Mouse (Mus musculus) embryonic facial prominence, embryonic 13.5 days (tissue): Measurements from ENCODE around the gene Efcab12. TPM values are rescaled to one million over a fixed set of nuclear protein-coding genes. Genes with fewer than 3 reads are reported as not detected.

Experiments used
- ATAC-seq: fragments of 200-750 bp; cut with Nextera tagmentation; 2 replicates; pipeline ENCODE4 v1.8.0; 2017; ENCODE audit warnings: low read depth; ENCODE audit not compliant: insufficient number of reproducible peaks, insufficient read depth, low FRiP score, low TSS enrichment
- H3K27ac ChIP-seq: fragments of 300-500 bp; sonication (generic); 2 replicates; pipeline ENCODE4 v1.5.1; 2015; ENCODE audit warnings: moderate library complexity, mild to moderate bottlenecking, inconsistent platforms
- H3K27me3 ChIP-seq: fragments of 300-500 bp; sonication (generic); 2 replicates; pipeline ENCODE4 v1.6.1; 2015; ENCODE audit warnings: mild to moderate bottlenecking, inconsistent platforms
- H3K36me3 ChIP-seq: fragments of 300-500 bp; sonication (generic); 2 replicates; pipeline ENCODE4 v1.6.1; 2015; ENCODE audit warnings: mild to moderate bottlenecking, inconsistent platforms
- H3K4me1 ChIP-seq: fragments of 300-500 bp; sonication (generic); 2 replicates; pipeline ENCODE4 v1.6.1; 2015; ENCODE audit warnings: inconsistent platforms
- H3K4me2 ChIP-seq: fragments of 300-500 bp; sonication (generic); 2 replicates; pipeline ENCODE4 v1.6.1; 2015; ENCODE audit warnings: moderate library complexity, mild to moderate bottlenecking, inconsistent platforms
- H3K4me3 ChIP-seq: fragments of 300-500 bp; sonication (generic); 2 replicates; pipeline ENCODE4 v1.5.1; 2015; ENCODE audit warnings: mild to moderate bottlenecking, inconsistent platforms
- H3K9ac ChIP-seq: fragments of 300-500 bp; sonication (generic); 2 replicates; pipeline ENCODE4 v1.6.1; 2015; ENCODE audit warnings: mild to moderate bottlenecking, inconsistent platforms
- H3K9me3 ChIP-seq: fragments of 300-500 bp; sonication (generic); 2 replicates; pipeline ENCODE4 v1.6.1; 2016; ENCODE audit warnings: inconsistent platforms
- WGBS: fragments of 180-500 bp; shearing (Covaris S2); methylation state at CpG from one replicate; pipeline ENCODE4 v1.1.7; 2015; ENCODE audit warnings: mixed read lengths; 5-methylcytosine and 5-hydroxymethylcytosine counted together
- polyA plus RNA-seq: library from polyadenylated mRNA; unstranded; fragments of >200 nt; fragmentation: Nextera tagmentation; extraction: Ambion mirVana; gene quantifications from 2 replicates; pipeline ENCODE4 v1.2.1, GENCODE M21; 2015

Efcab12 gene
- polyA plus RNA-seq, 1 experiment from 2014 or later, result 0.81 TPM

- Histone ChIP-seq H3K4me3 (peak overlapping the region; percentile 81), H3K4me2 (peak overlapping the region; percentile 93), H3K9me3 (no peaks in the 10 kb centered on the region), H3K4me1 (peaks cover 23% of the 10 kb centered on the region), H3K27me3 (no peaks in the 10 kb centered on the region), H3K36me3 (peaks cover 31% of the 10 kb centered on the region), H3K9ac (peak overlapping the region; percentile 86), H3K27ac (0 out of 2 replicates have a peak overlapping the region, but pooled peaks have one; percentile 88)
- WGBS, result 56% methylated on average over 9 of the region's 9 CpGs
- ATAC-seq, result no peak
Observed at GRCm38 (mm10) chr6:115776363-115776762, 61.8 kb downstream of the Efcab12 start.

- Histone ChIP-seq H3K4me1 (peaks cover 23% of the 10 kb centered on the region), H3K4me2 (peak overlapping the region; percentile 93), H3K9ac (peak overlapping the region; percentile 86), H3K4me3 (peak overlapping the region; percentile 81), H3K27ac (peak overlapping the region; percentile 88), H3K36me3 (peaks cover 25% of the 10 kb centered on the region), H3K27me3 (no peaks in the 10 kb centered on the region), H3K9me3 (no peaks in the 10 kb centered on the region)
- no peak for ATAC-seq
- WGBS, result 46% methylated on average over 3 of the region's 3 CpGs
Observed at GRCm38 (mm10) chr6:115775838-115776237, 62.4 kb downstream of the Efcab12 start.

DNA sequence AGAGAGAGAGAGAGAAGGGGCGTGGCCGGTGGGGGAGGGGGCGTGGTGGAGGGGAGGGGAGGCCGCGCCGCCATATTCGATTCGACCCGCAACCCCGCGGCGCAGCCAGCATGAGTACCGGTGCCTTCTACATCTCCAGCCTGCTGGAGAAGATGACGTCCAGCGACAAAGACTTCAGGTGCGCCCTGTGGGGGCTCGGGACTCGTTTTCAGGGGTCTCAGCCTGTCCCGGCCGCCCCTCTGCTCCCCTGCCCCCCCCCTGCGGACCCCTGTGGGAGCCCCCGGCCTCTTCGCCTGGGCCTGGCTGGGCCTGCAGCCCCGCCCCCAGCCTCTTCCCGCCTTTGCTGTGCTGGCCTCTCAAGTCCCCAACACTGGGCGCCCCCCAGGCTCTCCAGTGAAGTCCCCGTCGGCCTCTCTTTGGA lies 63.7 kb downstream of the Efcab12 start, which contains the start of gene Cand2:
Cand2 (plus strand) TSS at position 38 of the 421 bp plus-strand sequence.
- Histone ChIP-seq H3K36me3 (peaks cover 12% of the 10 kb centered on the region), H3K9me3 (no peaks in the 10 kb centered on the region), H3K9ac (peak within 1 kb of the TSS; percentile 86), H3K4me1 (peaks cover 23% of the 10 kb centered on the region), H3K27me3 (no peaks in the 10 kb centered on the region), H3K4me3 (peak within 1 kb of the TSS; percentile 81), H3K27ac (peak within 1 kb of the TSS; percentile 88), H3K4me2 (peak within 1 kb of the TSS; percentile 93)
- ATAC-seq, result peak; percentile 81
- WGBS, result 0% methylated on average over 21 of the region's 28 CpGs

GRCm38 (mm10) chr6:115773966-115774413 lies 64.2 kb downstream of the Efcab12 start:
- H3K4me2 ChIP-seq, result peak overlapping the region; percentile 93
- no peaks in the 10 kb centered on the region for H3K27me3 ChIP-seq
- no peaks in the 10 kb centered on the region for H3K9me3 ChIP-seq
- H3K4me3 ChIP-seq, result peak overlapping the region; percentile 81
- WGBS, result 2% methylated on average over 14 of the region's 14 CpGs
- H3K27ac ChIP-seq, result peak overlapping the region; percentile 73
- H3K4me1 ChIP-seq, result peaks cover 23% of the 10 kb centered on the region
- H3K9ac ChIP-seq, result peak overlapping the region; percentile 66
- peaks cover 9% of the 10 kb centered on the region for H3K36me3 ChIP-seq
- peak; percentile 70; the same call in 1 of the 2 replicates for ATAC-seq

- no peak overlapping the region for H3K4me3 ChIP-seq
- 89% methylated on average over 1 of the region's 1 CpGs for WGBS
Observed at GRCm38 (mm10) chr6:115772604-115773003, 65.6 kb downstream of the Efcab12 start.

GRCm38 (mm10) chr6:115772201-115772600 lies 66.0 kb downstream of the Efcab12 start:
- ATAC-seq, result no peak
- H3K27ac ChIP-seq, result no peak overlapping the region
- H3K9ac ChIP-seq, result no peak overlapping the region
- H3K27me3 ChIP-seq, result no peaks in the 10 kb centered on the region
- no peak overlapping the region for H3K4me2 ChIP-seq
- H3K4me3 ChIP-seq, result no peak overlapping the region
- no peaks in the 10 kb centered on the region for H3K9me3 ChIP-seq
- peaks cover 23% of the 10 kb centered on the region for H3K4me1 ChIP-seq
- no peaks in the 10 kb centered on the region for H3K36me3 ChIP-seq
- 78% methylated on average over 6 of the region's 6 CpGs for WGBS

More at GRCm38 (mm10) chr6:115772604-115773003, 65.6 kb downstream of the Efcab12 start:
- Histone ChIP-seq H3K9me3 (no peaks in the 10 kb centered on the region), H3K36me3 (no peaks in the 10 kb centered on the region; the same call in 1 of the 2 replicates), H3K4me1 (peaks cover 23% of the 10 kb centered on the region), H3K27me3 (no peaks in the 10 kb centered on the region), H3K9ac (no peak overlapping the region), H3K27ac (no peak overlapping the region), H3K4me2 (no peak overlapping the region)
- no peak for ATAC-seq

DNA sequence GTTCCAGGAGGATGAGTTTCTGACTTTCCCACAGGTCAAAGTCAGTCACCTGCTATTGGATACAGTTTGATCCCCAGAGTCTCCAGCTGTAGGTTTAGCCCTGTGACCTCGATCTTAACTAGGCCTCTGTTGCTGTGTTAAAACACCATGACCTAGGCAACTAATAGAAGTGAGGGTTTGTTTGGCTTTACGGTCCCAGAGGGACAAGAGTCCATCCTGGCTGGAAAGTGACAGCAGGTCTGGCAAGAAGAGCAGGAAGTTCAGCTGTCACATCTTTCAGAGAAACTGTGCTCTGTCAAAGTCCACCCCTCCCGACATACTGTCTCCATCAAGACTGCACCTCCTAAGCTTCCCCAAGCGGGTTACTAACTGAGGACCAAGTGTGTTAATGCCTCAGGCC lies 67.4 kb downstream of the Efcab12 start:
- Histone ChIP-seq H3K27ac (no peak overlapping the region), H3K9me3 (no peaks in the 10 kb centered on the region), H3K4me3 (no peak overlapping the region), H3K4me2 (no peak overlapping the region), H3K36me3 (no peaks in the 10 kb centered on the region), H3K4me1 (peaks cover 10% of the 10 kb centered on the region), H3K27me3 (no peaks in the 10 kb centered on the region), H3K9ac (no peak overlapping the region)
- 63% methylated on average over 4 of the region's 4 CpGs for WGBS
- ATAC-seq, result no peak

- H3K4me2 ChIP-seq, result no peak overlapping the region
- no peak overlapping the region for H3K27ac ChIP-seq
- H3K27me3 ChIP-seq, result no peaks in the 10 kb centered on the region
- peaks cover 3% of the 10 kb centered on the region for H3K4me1 ChIP-seq
- no peak overlapping the region for H3K9ac ChIP-seq
- no peaks in the 10 kb centered on the region for H3K9me3 ChIP-seq
- H3K4me3 ChIP-seq, result no peak overlapping the region
- WGBS, result 82% methylated on average over 20 of the region's 20 CpGs
- H3K36me3 ChIP-seq, result no peaks in the 10 kb centered on the region
- ATAC-seq, result no peak
Observed at GRCm38 (mm10) chr6:115770059-115770670, 68.0 kb downstream of the Efcab12 start.

DNA sequence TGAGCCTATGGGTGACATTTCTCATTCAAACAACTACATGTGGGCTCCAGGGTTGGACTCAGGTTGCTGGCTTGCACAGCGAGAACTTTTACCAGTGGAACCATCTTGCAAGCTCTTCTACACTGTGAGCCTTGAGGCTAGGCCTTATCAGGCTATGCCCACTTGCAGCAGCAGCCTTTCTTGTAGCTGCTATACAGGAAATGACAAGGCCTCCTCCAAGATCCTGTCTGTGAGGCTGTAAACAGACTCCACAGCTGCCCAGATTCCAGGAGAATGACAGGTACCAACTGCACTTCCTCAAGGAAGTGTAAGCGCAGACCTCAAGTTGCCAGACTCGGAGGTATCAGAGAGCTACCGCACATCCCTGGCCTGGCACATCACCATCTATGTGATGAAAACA lies 70.0 kb downstream of the Efcab12 start:
- Histone ChIP-seq H3K9ac (no peak overlapping the region), H3K27ac (no peak overlapping the region), H3K9me3 (no peaks in the 10 kb centered on the region), H3K27me3 (no peaks in the 10 kb centered on the region), H3K4me1 (peaks cover 11% of the 10 kb centered on the region), H3K4me3 (no peak overlapping the region), H3K36me3 (no peaks in the 10 kb centered on the region), H3K4me2 (no peak overlapping the region)
- no peak for ATAC-seq
- whole genome bisulfite sequencing, result 75% methylated on average over 4 of the region's 4 CpGs

- Histone ChIP-seq H3K4me3 (no peak overlapping the region), H3K36me3 (no peaks in the 10 kb centered on the region), H3K4me1 (peaks cover 14% of the 10 kb centered on the region), H3K9ac (no peak overlapping the region), H3K9me3 (no peaks in the 10 kb centered on the region), H3K27me3 (no peaks in the 10 kb centered on the region), H3K27ac (no peak overlapping the region), H3K4me2 (no peak overlapping the region)
- no peak for ATAC-seq
- 43% methylated on average over 9 of the region's 9 CpGs for WGBS
Observed at GRCm38 (mm10) chr6:115767357-115767756, 70.9 kb downstream of the Efcab12 start.

- ATAC-seq, result peak; percentile 83
- H3K36me3 ChIP-seq, result no peaks in the 10 kb centered on the region
- H3K9me3 ChIP-seq, result no peaks in the 10 kb centered on the region
- H3K27ac ChIP-seq, result peak overlapping the region; percentile 90
- no peak overlapping the region for H3K4me3 ChIP-seq
- WGBS, result 9% methylated on average over 7 of the region's 7 CpGs
- peaks cover 22% of the 10 kb centered on the region for H3K4me1 ChIP-seq
- peak overlapping the region; percentile 14 for H3K4me2 ChIP-seq
- no peaks in the 10 kb centered on the region for H3K27me3 ChIP-seq
- H3K9ac ChIP-seq, result no peak overlapping the region
Observed at GRCm38 (mm10) chr6:115764179-115764578, 74.0 kb downstream of the Efcab12 start.
